Mouse (Mus musculus): ENCODE measurements at regions not wholly inside any gene's neighbourhood (a gene's known extent, or its start where the extent isn't known, plus 50 kb on each side); places are given as distances from the start of the nearest gene placed in this dataset.

GRCm38 (mm10) chr2:149722342-149722741, 106.7 kb upstream of the Syndig1 start:
- intact Hi-C loops (cut with DNase I): no loop called here

- intact Hi-C loops (cut with DNase I): no loop called here
These were observed 104.7 kb upstream of the Syndig1 start for GRCm38 (mm10) chr2:149724279-149724678.

GRCm38 (mm10) chr2:149725932-149726331, 103.1 kb upstream of the Syndig1 start:
- intact Hi-C loops (cut with DNase I): no loop called here

GRCm38 (mm10) chr2:149737837-149738236, 91.2 kb upstream of the Syndig1 start:
- intact Hi-C loops (cut with DNase I): no loop called here

GRCm38 (mm10) chr2:149739886-149740285, 89.1 kb upstream of the Syndig1 start:
- intact Hi-C loops (cut with DNase I): no loop called here

GRCm38 (mm10) chr2:149742661-149743060, 86.3 kb upstream of the Syndig1 start:
- intact Hi-C loops (cut with DNase I): no loop called here

- intact Hi-C loops (cut with DNase I): no loop called here
These were observed 80.7 kb upstream of the Syndig1 start for GRCm38 (mm10) chr2:149748240-149748822.

- intact Hi-C loops (cut with DNase I): no loop called here
These were observed 69.9 kb upstream of the Syndig1 start for GRCm38 (mm10) chr2:149759151-149759550.

GRCm38 (mm10) chr2:149763864-149764263, 65.1 kb upstream of the Syndig1 start:
- intact Hi-C loops (cut with DNase I): no loop called here

- intact Hi-C loops (cut with DNase I): no loop called here
These were observed 61.0 kb upstream of the Syndig1 start for GRCm38 (mm10) chr2:149768027-149768426.

GRCm38 (mm10) chr2:149768551-149768950, 60.5 kb upstream of the Syndig1 start:
- intact Hi-C loops (cut with DNase I): no loop called here

- intact Hi-C loops (cut with DNase I): no loop called here
These were observed 51.7 kb upstream of the Syndig1 start for GRCm38 (mm10) chr2:149777316-149777715.
